Comparison of ENCODE assay signal across 15 mouse cellular contexts in genomic region chr7:82924092-82924491, GRCm38 (mm10). TPM values are rescaled to one million over a fixed set of nuclear protein-coding genes. Genes with fewer than 3 reads are reported as not detected.
DNase-seq lines count a peak whose midpoint lies in the region; ATAC-seq lines count a peak whose summit lies in the region.
"Had no signal": no experiment of that assay in that cellular context is flagged by ENCODE, and none has a peak within 500 bp of the region (broad histone marks: within the 10 kb centered on the region; RNA-seq: fewer than 3 reads in every experiment).

No protein-coding gene starts in this region.

- H3K36me3 ChIP-seq in intestine, embryonic 15.5 days, result no peaks in the 10 kb centered on the region
- no peaks in the 10 kb centered on the region for H3K36me3 ChIP-seq in intestine, embryonic 16.5 days (ENCODE audit: control insufficient read depth, insufficient read depth, low read length)
- H3K36me3 ChIP-seq in embryonic facial prominence, embryonic 10.5 days (replicated peaks), result no peaks in the 10 kb centered on the region
- no peaks in the 10 kb centered on the region for H3K36me3 ChIP-seq in limb, embryonic 10.5 days
- H3K36me3 ChIP-seq: midbrain, embryonic 10.5 days had no signal

- no peak overlapping the region for H3K4me3 ChIP-seq in intestine, embryonic 15.5 days (replicated peaks)
- H3K4me3 ChIP-seq in intestine, embryonic 16.5 days (ENCODE audit: low read length), result no peak overlapping the region
- no peak overlapping the region for H3K4me3 ChIP-seq in embryonic facial prominence, embryonic 10.5 days
- H3K4me3 ChIP-seq in limb, embryonic 10.5 days, result no peak overlapping the region
- H3K4me3 ChIP-seq: midbrain, embryonic 10.5 days had no signal

- ATAC-seq in intestine, embryonic 15.5 days, result no peak
- no peak for ATAC-seq in intestine, embryonic 16.5 days
- ATAC-seq: liver, postnatal 0 days had no signal

- peak overlapping the region; percentile 48; the same call in 1 of the 2 replicates for H3K27ac ChIP-seq in intestine, embryonic 15.5 days
- H3K27ac ChIP-seq in intestine, embryonic 16.5 days (ENCODE audit: low read length), result no peak overlapping the region
- H3K27ac ChIP-seq in embryonic facial prominence, embryonic 10.5 days (replicated peaks), result peak overlapping the region; percentile 70; the same call in 1 of the 2 replicates
- H3K27ac ChIP-seq in limb, embryonic 10.5 days, result peak overlapping the region; percentile 68
- H3K27ac ChIP-seq: midbrain, embryonic 10.5 days; stomach, postnatal 0 days had no signal

- H3K4me1 ChIP-seq in intestine, embryonic 15.5 days (replicated peaks), result 0 out of 2 replicates have a peak, but pooled peaks cover 3% of the 10 kb centered on the region
- H3K4me1 ChIP-seq in intestine, embryonic 16.5 days (ENCODE audit: control insufficient read depth, insufficient read depth, low read length), result no peaks in the 10 kb centered on the region
- peaks cover 18% of the 10 kb centered on the region for H3K4me1 ChIP-seq in embryonic facial prominence, embryonic 10.5 days
- H3K4me1 ChIP-seq in limb, embryonic 10.5 days, result peaks cover 21% of the 10 kb centered on the region
- H3K4me1 ChIP-seq: midbrain, embryonic 10.5 days had no signal

- WGBS in intestine, embryonic 15.5 days, result 54% methylated on average over 3 of the region's 3 CpGs
- WGBS in intestine, embryonic 16.5 days, result 49% methylated on average over 3 of the region's 3 CpGs
- WGBS in embryonic facial prominence, embryonic 10.5 days, result 70% methylated on average over 3 of the region's 3 CpGs
- 87% methylated on average over 3 of the region's 3 CpGs for WGBS in limb, embryonic 10.5 days

- H3K9ac ChIP-seq in intestine, embryonic 15.5 days, result no peak overlapping the region
- H3K9ac ChIP-seq in intestine, embryonic 16.5 days (ENCODE audit: low read depth, low read length), result no peak overlapping the region
- H3K9ac ChIP-seq: liver, postnatal 0 days had no signal

- H3K27me3 ChIP-seq in intestine, embryonic 15.5 days (replicated peaks), result no peaks in the 10 kb centered on the region
- no peaks in the 10 kb centered on the region for H3K27me3 ChIP-seq in intestine, embryonic 16.5 days (replicated peaks; ENCODE audit: control insufficient read depth, insufficient read depth, low read length)
- no peaks in the 10 kb centered on the region for H3K27me3 ChIP-seq in embryonic facial prominence, embryonic 10.5 days (replicated peaks; ENCODE audit: low read depth, poor library complexity, severe bottlenecking)
- H3K27me3 ChIP-seq in limb, embryonic 10.5 days (ENCODE audit: low read depth, poor library complexity, severe bottlenecking), result no peaks in the 10 kb centered on the region

- H3K9me3 ChIP-seq in intestine, embryonic 15.5 days, result no peaks in the 10 kb centered on the region
- no peaks in the 10 kb centered on the region for H3K9me3 ChIP-seq in intestine, embryonic 16.5 days (ENCODE audit: control insufficient read depth, low read length)
- H3K9me3 ChIP-seq in embryonic facial prominence, embryonic 10.5 days, result no peaks in the 10 kb centered on the region; the same call in 1 of the 2 replicates
- no peaks in the 10 kb centered on the region for H3K9me3 ChIP-seq in limb, embryonic 10.5 days (replicated peaks)

- no peak overlapping the region for H3K4me2 ChIP-seq in intestine, embryonic 15.5 days (replicated peaks)
- H3K4me2 ChIP-seq in intestine, embryonic 16.5 days (ENCODE audit: low read depth, low read length), result no peak overlapping the region
- H3K4me2 ChIP-seq: heart, embryonic 11.5 days had no signal

- peak; percentile 13 for DNase-seq in embryo, embryonic 11 days
- no peak for DNase-seq in embryo, embryonic 9.5 days (ENCODE audit: extremely low spot score)
- DNase-seq in embryonic facial prominence, embryonic 10.5 days (ENCODE audit: low spot score), result no peak
- DNase-seq in limb, embryonic 10.5 days (ENCODE audit: low spot score), result no peak
- DNase-seq in urinary bladder, postnatal 4 days (ENCODE audit: low spot score in 2 of 2), result no peak
- DNase-seq in cerebellum, postnatal 10 days, result no peak
- DNase-seq: adrenal gland, postnatal 14 days; liver, postnatal 0 days; lung, postnatal 36 days; thymus, postnatal 14 days had no signal

RNA-seq across cellular contexts. Expression of gene Mex3b, which starts 57.0 kb away (rescaled TPM):
- polyA plus RNA-seq in intestine, embryonic 15.5 days (2015; fragmentation: Nextera tagmentation; extraction: Ambion mirVana), result 7.8 and 9.0 TPM in 2 replicates
- polyA plus RNA-seq in intestine, embryonic 16.5 days (2015; fragmentation: Nextera tagmentation; extraction: Ambion mirVana), result 4.8 TPM in 2 replicates
- 27.8 and 30.1 TPM in 2 replicates for polyA plus RNA-seq in embryonic facial prominence, embryonic 10.5 days (2016; fragmentation: Nextera tagmentation; extraction: Ambion mirVana)
- 26.3 and 38.5 TPM in 2 replicates for polyA plus RNA-seq in limb, embryonic 10.5 days (2016; fragmentation: Nextera tagmentation; extraction: Ambion mirVana)
